Mouse (Mus musculus) spleen, postnatal 14 days (tissue): ENCODE data around the gene Mrpl44.
A peak's percentile ranks its signal among the peaks of the same experiment; 100 is the strongest.

ENCODE experiments used
- DNase-seq, 2 experiments: peaks; one replicate each; pipeline ENCODE4 v3.0.0; 2021 to 2022; ENCODE audit warnings: low spot score in 2 of 2

Mrpl44 gene

GRCm38 (mm10) chr1:79775927-79776458, at the start of gene Mrpl44, which contains the start of gene Wdfy1:
Mrpl44 (plus strand) TSS chr1:79776018.
Wdfy1 (minus strand) TSS chr1:79776143.
- peak; percentile 93 to 94 for DNase-seq

GRCm38 (mm10) chr1:79734794-79735193, 41.0 kb upstream of the Mrpl44 start:
- DNase-seq = no peak

- DNase-seq = no peak
Observed at GRCm38 (mm10) chr1:79736408-79736807, 39.4 kb upstream of the Mrpl44 start.

- DNase-seq = no peak
Observed at GRCm38 (mm10) chr1:79739726-79740125, 36.1 kb upstream of the Mrpl44 start.

- DNase-seq = no peak
Observed at GRCm38 (mm10) chr1:79741002-79741401, 34.8 kb upstream of the Mrpl44 start.

- DNase-seq = no peak
Observed at GRCm38 (mm10) chr1:79742949-79743348, 32.9 kb upstream of the Mrpl44 start.

- DNase-seq = no peak
Observed at GRCm38 (mm10) chr1:79743385-79743784, 32.4 kb upstream of the Mrpl44 start.

- DNase-seq = no peak
Observed at GRCm38 (mm10) chr1:79746056-79746455, 29.8 kb upstream of the Mrpl44 start.

GRCm38 (mm10) chr1:79751186-79751585, 24.6 kb upstream of the Mrpl44 start:
- DNase-seq = no peak

- DNase-seq = no peak
Observed at GRCm38 (mm10) chr1:79752015-79752695, 23.7 kb upstream of the Mrpl44 start.

GRCm38 (mm10) chr1:79752714-79753340, 23.0 kb upstream of the Mrpl44 start:
- no peak for DNase-seq

GRCm38 (mm10) chr1:79753456-79753855, 22.4 kb upstream of the Mrpl44 start:
- no peak for DNase-seq

GRCm38 (mm10) chr1:79754936-79755335, 20.9 kb upstream of the Mrpl44 start:
- no peak for DNase-seq

- DNase-seq = no peak
Observed at GRCm38 (mm10) chr1:79755376-79755775, 20.4 kb upstream of the Mrpl44 start.

- DNase-seq = no peak
Observed at GRCm38 (mm10) chr1:79756417-79756816, 19.4 kb upstream of the Mrpl44 start.

GRCm38 (mm10) chr1:79757161-79757560, 18.7 kb upstream of the Mrpl44 start:
- no peak for DNase-seq

- no peak for DNase-seq
Observed at GRCm38 (mm10) chr1:79757597-79757996, 18.2 kb upstream of the Mrpl44 start.

- DNase-seq = no peak
Observed at GRCm38 (mm10) chr1:79759006-79759405, 16.8 kb upstream of the Mrpl44 start.

GRCm38 (mm10) chr1:79759436-79759972, 16.3 kb upstream of the Mrpl44 start:
- DNase-seq = no peak

GRCm38 (mm10) chr1:79760656-79761055, 15.2 kb upstream of the Mrpl44 start:
- no peak for DNase-seq

GRCm38 (mm10) chr1:79761106-79761916, 14.5 kb upstream of the Mrpl44 start:
- DNase-seq = peak; percentile 53 to 77

GRCm38 (mm10) chr1:79761917-79762271, 13.9 kb upstream of the Mrpl44 start:
- DNase-seq = no peak
